In the genomic region with DNA sequence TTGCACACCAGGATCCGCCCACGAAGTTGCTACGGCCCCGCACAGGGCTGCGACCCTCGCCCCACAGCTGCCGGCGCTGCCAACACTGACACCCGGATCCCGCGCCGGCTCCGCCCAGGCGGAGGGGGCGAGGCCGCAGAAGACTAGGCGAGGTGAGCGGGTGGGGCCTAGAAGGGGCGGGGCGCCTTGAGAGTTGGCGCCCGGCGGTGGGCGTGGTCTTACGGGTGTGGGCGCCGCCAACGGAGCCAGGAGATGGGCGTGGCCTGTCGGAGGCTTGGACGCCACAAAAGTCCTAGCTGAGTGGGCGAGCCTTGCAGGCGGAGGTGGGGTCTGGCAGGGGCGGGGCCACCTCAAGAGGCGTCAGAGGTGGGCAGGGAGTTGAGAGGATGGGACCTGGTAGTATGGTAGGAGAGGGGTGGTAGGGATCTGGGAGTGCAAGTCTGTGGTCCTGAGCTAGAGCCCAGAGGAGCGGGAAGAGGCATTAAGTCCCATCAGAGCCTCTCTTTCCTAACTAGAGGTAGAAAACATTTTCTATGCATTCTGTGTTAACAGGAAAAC, we compare ENCODE assay signal across 8 mouse cellular contexts. TPM values are rescaled to one million over a fixed set of nuclear protein-coding genes. Genes with fewer than 3 reads are reported as not detected.
A peak's percentile ranks its signal among the peaks of the same experiment; 100 is the strongest.
DNase-seq lines count a peak whose midpoint lies in the region; ATAC-seq lines count a peak whose summit lies in the region.

Rab3d (minus strand) TSS at position 158 of the 558 bp plus-strand sequence.

- DNase-seq in ZHBTc4 (ENCODE audit: low read depth, low spot score) = peak; percentile 99
- peak; percentile 89 to 95 for DNase-seq in gastrocnemius, adult 8-10 months (ENCODE audit: low spot score in 2 of 2)
- peak; percentile 86 for DNase-seq in hindlimb bud, embryonic 11.5 days (ENCODE audit: extremely low spot score, low read depth, low spot score)
- peak; percentile 78 to 92 for DNase-seq in left cerebral cortex, adult 8-10 months (ENCODE audit: low spot score in 2 of 2)
- peak; percentile 94 to 95 for DNase-seq in right cerebral cortex, postnatal 10 days (ENCODE audit: low spot score in 2 of 2)
- DNase-seq in urinary bladder, postnatal 25 days (ENCODE audit: low spot score) = peak; percentile 96

- H3K36me3 ChIP-seq in megakaryocyte, embryonic 14.5 days (replicated peaks; ENCODE audit: low read length) = peaks cover 30% of the 10 kb centered on the region

- H3K4me3 ChIP-seq in megakaryocyte, embryonic 14.5 days (replicated peaks) = peak within 1 kb of the TSS; percentile 98

- H3K9me3 ChIP-seq in megakaryocyte, embryonic 14.5 days = no peaks in the 10 kb centered on the region

- H3K27me3 ChIP-seq in megakaryocyte, embryonic 14.5 days (replicated peaks) = peaks cover 9% of the 10 kb centered on the region

- peak; percentile 95 for ATAC-seq in common myeloid progenitor, adult 5-6 weeks (replicated peaks; ENCODE audit: low read depth, poor library complexity, severe bottlenecking)

- H3K4me1 ChIP-seq in megakaryocyte, embryonic 14.5 days = peaks cover 55% of the 10 kb centered on the region

RNA-seq across cellular contexts. Expression of gene Rab3d, which starts in this region (rescaled TPM):
- total RNA-seq in common myeloid progenitor, adult 5-6 weeks (2017) = 12.5 and 17.1 TPM in 2 replicates
- total RNA-seq in gastrocnemius, adult 8-10 months (2022) = 1 to 10 TPM; 2.3 to 6.0 (median 2.9) TPM
- 10 to 100 TPM; 10.7 to 15.7 (median 13.5) TPM for total RNA-seq in left cerebral cortex, adult 8-10 months (2022)
- polyA plus RNA-seq in megakaryocyte, embryonic 14.5 days (2012; ENCODE audit: insufficient read depth, low replicate concordance) = 1.7 and 4.9 TPM in 2 replicates

Comparison
In these comparisons a context has a peak if more than half of its experiments do, and no peak if none do; other contexts are left out.
1. Peak in every context shown above with its lines: DNase-seq, ATAC-seq and H3K4me3 ChIP-seq.